Mouse (Mus musculus) ES-E14 (cell line): ENCODE results near the gene Mrpl42.

Experiments used
- CHD2 ChIP-seq: IDR thresholded peaks from 2 replicates; pipeline ENCODE4 v1.6.1; 2014; ENCODE audit warnings: mild to moderate bottlenecking, low read depth, low read length, inconsistent platforms
- HCFC1 ChIP-seq: IDR thresholded peaks from 2 replicates; pipeline ENCODE4 v1.6.1; 2012; ENCODE audit warnings: low read length, inconsistent platforms, borderline replicate concordance; ENCODE audit not compliant: insufficient read depth
- MAFK ChIP-seq: IDR thresholded peaks from 2 replicates; pipeline ENCODE4 v1.6.1; 2014; ENCODE audit warnings: mild to moderate bottlenecking, low read depth, low read length, inconsistent platforms; ENCODE audit not compliant: insufficient read depth

GRCm38 (mm10) chr10:95525871-95526270 is 24.1 kb upstream of the Mrpl42 start:
- TF ChIP-seq CHD2 (no peak), HCFC1 (no peak), MAFK (no peak)
